Mouse (Mus musculus): ENCODE data around the gene Sgms1. TPM values are rescaled to one million over a fixed set of nuclear protein-coding genes. Genes with fewer than 3 reads are reported as not detected.
A peak's percentile ranks its signal among the peaks of the same experiment; 100 is the strongest.

Gene Sgms1
- polyA plus RNA-seq, 1 experiment from 2014 or later: 19.2 TPM

- Histone ChIP-seq H3K27me3 (ENCODE audit: control insufficient read depth, insufficient read depth, low read length) (peaks cover 5% of the 10 kb centered on the region; the same call in 1 of the 2 replicates), H3K9me3 (ENCODE audit: control insufficient read depth, low read length) (no peaks in the 10 kb centered on the region), H3K9ac (no peak overlapping the region), H3K4me1 (replicated peaks; ENCODE audit: control insufficient read depth, insufficient read depth, low read length) (peaks cover 5% of the 10 kb centered on the region; the same call in 1 of the 2 replicates), H3K27ac (no peak overlapping the region), H3K4me2 (replicated peaks) (no peak overlapping the region), H3K36me3 (replicated peaks; ENCODE audit: control insufficient read depth, insufficient read depth) (no peaks in the 10 kb centered on the region), H3K4me3 (replicated peaks; ENCODE audit: low read length) (no peak overlapping the region)
- DNase-seq (ENCODE audit: low spot score) (no peak), ATAC-seq (ENCODE audit: low FRiP score) (no peak)
- WGBS: 86% methylated on average over 12 of the region's 12 CpGs
These were observed 174.4 kb downstream of the Sgms1 start for GRCm38 (mm10) chr19:32214905-32215806.

- H3K4me3 ChIP-seq (replicated peaks; ENCODE audit: low read length): no peak overlapping the region
- no peak overlapping the region for H3K9ac ChIP-seq
- DNase-seq (ENCODE audit: low spot score): no peak
- no peaks in the 10 kb centered on the region for H3K36me3 ChIP-seq (replicated peaks; ENCODE audit: control insufficient read depth, insufficient read depth)
- H3K4me2 ChIP-seq (replicated peaks): no peak overlapping the region
- H3K27me3 ChIP-seq (ENCODE audit: control insufficient read depth, insufficient read depth, low read length): peaks cover 5% of the 10 kb centered on the region; the same call in 1 of the 2 replicates
- H3K27ac ChIP-seq: no peak overlapping the region
- H3K4me1 ChIP-seq (replicated peaks; ENCODE audit: control insufficient read depth, insufficient read depth, low read length): peaks cover 5% of the 10 kb centered on the region; the same call in 1 of the 2 replicates
- ATAC-seq (ENCODE audit: low FRiP score): no peak
- 75% methylated on average over 3 of the region's 3 CpGs for WGBS
- no peaks in the 10 kb centered on the region for H3K9me3 ChIP-seq (ENCODE audit: control insufficient read depth, low read length)
These were observed 175.9 kb downstream of the Sgms1 start for GRCm38 (mm10) chr19:32213577-32213976.

- no peak for DNase-seq (ENCODE audit: low spot score)
- Histone ChIP-seq H3K27ac (no peak overlapping the region), H3K4me2 (replicated peaks) (peak overlapping the region; percentile 55)
These were observed 178.3 kb downstream of the Sgms1 start for GRCm38 (mm10) chr19:32211293-32211585.

GRCm38 (mm10) chr19:32210450-32211292 lies 178.8 kb downstream of the Sgms1 start:
- WGBS: 6% methylated on average over 34 of the region's 34 CpGs
- Histone ChIP-seq H3K4me1 (replicated peaks; ENCODE audit: control insufficient read depth, insufficient read depth, low read length) (peaks cover 5% of the 10 kb centered on the region; the same call in 1 of the 2 replicates), H3K27ac (no peak overlapping the region), H3K4me2 (replicated peaks) (peak overlapping the region; percentile 55), H3K4me3 (replicated peaks; ENCODE audit: low read length) (peak overlapping the region; percentile 23), H3K27me3 (ENCODE audit: control insufficient read depth, insufficient read depth, low read length) (peaks cover 5% of the 10 kb centered on the region; the same call in 1 of the 2 replicates), H3K36me3 (replicated peaks; ENCODE audit: control insufficient read depth, insufficient read depth) (no peaks in the 10 kb centered on the region), H3K9ac (no peak overlapping the region; the same call in 1 of the 2 replicates), H3K9me3 (ENCODE audit: control insufficient read depth, low read length) (no peaks in the 10 kb centered on the region)
- no peak for DNase-seq (ENCODE audit: low spot score)
- ATAC-seq (ENCODE audit: low FRiP score): peak; percentile 60; the same call in 1 of the 2 replicates

More at GRCm38 (mm10) chr19:32211293-32211585, 178.3 kb downstream of the Sgms1 start:
- no peak; the same call in 1 of the 2 replicates for ATAC-seq (ENCODE audit: low FRiP score)
- peaks cover 5% of the 10 kb centered on the region; the same call in 1 of the 2 replicates for H3K4me1 ChIP-seq (replicated peaks; ENCODE audit: control insufficient read depth, insufficient read depth, low read length)
- H3K9me3 ChIP-seq (ENCODE audit: control insufficient read depth, low read length): no peaks in the 10 kb centered on the region
- no peak overlapping the region; the same call in 1 of the 2 replicates for H3K4me3 ChIP-seq (replicated peaks; ENCODE audit: low read length)
- no peaks in the 10 kb centered on the region for H3K36me3 ChIP-seq (replicated peaks; ENCODE audit: control insufficient read depth, insufficient read depth)
- H3K9ac ChIP-seq: no peak overlapping the region; the same call in 1 of the 2 replicates
- H3K27me3 ChIP-seq (ENCODE audit: control insufficient read depth, insufficient read depth, low read length): peaks cover 5% of the 10 kb centered on the region; the same call in 1 of the 2 replicates

GRCm38 (mm10) chr19:32210099-32210449 lies 179.4 kb downstream of the Sgms1 start:
- 32% methylated on average over 5 of the region's 5 CpGs for WGBS
- H3K9me3 ChIP-seq (ENCODE audit: control insufficient read depth, low read length): no peaks in the 10 kb centered on the region
- H3K36me3 ChIP-seq (replicated peaks; ENCODE audit: control insufficient read depth, insufficient read depth): no peaks in the 10 kb centered on the region
- H3K27me3 ChIP-seq (ENCODE audit: control insufficient read depth, insufficient read depth, low read length): peaks cover 5% of the 10 kb centered on the region; the same call in 1 of the 2 replicates
- no peak for ATAC-seq (ENCODE audit: low FRiP score)
- H3K4me3 ChIP-seq (replicated peaks; ENCODE audit: low read length): peak overlapping the region; percentile 23
- no peak overlapping the region for H3K9ac ChIP-seq
- peaks cover 5% of the 10 kb centered on the region; the same call in 1 of the 2 replicates for H3K4me1 ChIP-seq (replicated peaks; ENCODE audit: control insufficient read depth, insufficient read depth, low read length)
- H3K4me2 ChIP-seq (replicated peaks): peak overlapping the region; percentile 55
- no peak overlapping the region for H3K27ac ChIP-seq
- no peak for DNase-seq (ENCODE audit: low spot score)

- no peak for DNase-seq (ENCODE audit: low spot score)
- H3K4me3 ChIP-seq (replicated peaks; ENCODE audit: low read length): no peak overlapping the region
- no peak overlapping the region for H3K27ac ChIP-seq
- ATAC-seq (ENCODE audit: low FRiP score): no peak
- H3K27me3 ChIP-seq (ENCODE audit: control insufficient read depth, insufficient read depth, low read length): no peaks in the 10 kb centered on the region
- 81% methylated on average over 12 of the region's 12 CpGs for WGBS
- no peak overlapping the region for H3K4me2 ChIP-seq (replicated peaks)
- H3K4me1 ChIP-seq (replicated peaks; ENCODE audit: control insufficient read depth, insufficient read depth, low read length): no peaks in the 10 kb centered on the region
- H3K9ac ChIP-seq: no peak overlapping the region
- no peaks in the 10 kb centered on the region for H3K9me3 ChIP-seq (ENCODE audit: control insufficient read depth, low read length)
- H3K36me3 ChIP-seq (replicated peaks; ENCODE audit: control insufficient read depth, insufficient read depth): no peaks in the 10 kb centered on the region
These were observed 187.1 kb downstream of the Sgms1 start for GRCm38 (mm10) chr19:32202131-32203114.

GRCm38 (mm10) chr19:32199861-32200574 lies 189.5 kb downstream of the Sgms1 start:
- Histone ChIP-seq H3K4me2 (replicated peaks) (no peak overlapping the region), H3K4me3 (replicated peaks; ENCODE audit: low read length) (no peak overlapping the region), H3K36me3 (replicated peaks; ENCODE audit: control insufficient read depth, insufficient read depth) (no peaks in the 10 kb centered on the region), H3K4me1 (replicated peaks; ENCODE audit: control insufficient read depth, insufficient read depth, low read length) (no peaks in the 10 kb centered on the region), H3K9me3 (ENCODE audit: control insufficient read depth, low read length) (no peaks in the 10 kb centered on the region), H3K27me3 (ENCODE audit: control insufficient read depth, insufficient read depth, low read length) (no peaks in the 10 kb centered on the region), H3K27ac (no peak overlapping the region), H3K9ac (no peak overlapping the region)
- no peak for ATAC-seq (ENCODE audit: low FRiP score)
- DNase-seq (ENCODE audit: low spot score): no peak
- WGBS: 91% methylated on average over 4 of the region's 4 CpGs

GRCm38 (mm10) chr19:32199133-32199532 lies 190.4 kb downstream of the Sgms1 start:
- H3K9ac ChIP-seq: no peak overlapping the region
- no peaks in the 10 kb centered on the region for H3K4me1 ChIP-seq (replicated peaks; ENCODE audit: control insufficient read depth, insufficient read depth, low read length)
- ATAC-seq (ENCODE audit: low FRiP score) (no peak), DNase-seq (ENCODE audit: low spot score) (no peak)
- no peaks in the 10 kb centered on the region for H3K36me3 ChIP-seq (replicated peaks; ENCODE audit: control insufficient read depth, insufficient read depth)
- H3K27ac ChIP-seq: no peak overlapping the region
- no peaks in the 10 kb centered on the region for H3K27me3 ChIP-seq (ENCODE audit: control insufficient read depth, insufficient read depth, low read length)
- H3K4me2 ChIP-seq (replicated peaks): no peak overlapping the region
- no peaks in the 10 kb centered on the region for H3K9me3 ChIP-seq (ENCODE audit: control insufficient read depth, low read length)
- H3K4me3 ChIP-seq (replicated peaks; ENCODE audit: low read length): no peak overlapping the region
- 95% methylated on average over 5 of the region's 5 CpGs for whole genome bisulfite sequencing
